Mouse (Mus musculus) inflammation-experienced regulatory T-cells, adult 6 months (primary cell): ENCODE data around the gene Ube2r2. TPM values are rescaled to one million over a fixed set of nuclear protein-coding genes. Genes with fewer than 3 reads are reported as not detected.

Experiments
- ATAC-seq: one replicate; pipeline ENCODE4 v1.8.0; 2017
- polyA plus RNA-seq, 3 experiments: library from polyadenylated mRNA; unstranded; fragments of 100-300 nt; shearing (Covaris generic); gene quantifications; one replicate each; pipeline ENCODE4 v1.2.1; 2017

The Ube2r2 gene
- polyA plus RNA-seq, 3 experiments from 2014 or later, result 23.6 to 28.6 (median 25.6) TPM

DNA sequence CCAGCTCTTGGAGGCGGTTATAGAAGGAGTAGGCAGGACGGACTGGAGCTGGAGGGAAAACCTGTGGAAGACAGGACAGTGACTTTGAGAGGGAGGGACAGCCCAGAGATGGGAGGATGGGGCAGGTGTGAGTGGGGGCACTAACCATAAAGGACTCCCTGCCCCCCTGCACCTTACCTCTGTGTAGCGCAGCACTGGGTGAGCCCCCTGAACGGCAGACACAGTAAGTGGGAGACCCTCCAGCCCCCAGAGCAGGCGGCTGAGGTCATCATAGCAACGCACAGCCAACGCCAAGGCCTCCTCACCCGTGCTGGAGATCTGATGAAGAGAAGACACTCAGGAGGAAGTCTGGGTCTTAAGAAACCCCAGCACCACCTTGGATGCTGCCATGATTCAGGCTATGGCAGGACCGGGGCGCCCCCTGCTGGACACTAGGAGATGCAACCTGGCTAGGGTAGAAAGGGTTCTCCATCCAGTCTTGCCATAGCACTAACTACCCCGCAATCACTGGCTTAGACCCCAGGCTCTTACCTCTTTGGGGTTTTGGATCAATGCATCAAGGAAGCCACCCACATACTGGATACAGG, 16.7 kb upstream of the Ube2r2 start:
- peak; percentile 54 for ATAC-seq

- ATAC-seq, result peak; percentile 100
Measured at GRCm38 (mm10) chr4:41124180-41124951, 11.2 kb upstream of the Ube2r2 start, which contains the start of gene Nol6. Gene Nol6, minus strand, starts transcription at chr4:41124455.

DNA sequence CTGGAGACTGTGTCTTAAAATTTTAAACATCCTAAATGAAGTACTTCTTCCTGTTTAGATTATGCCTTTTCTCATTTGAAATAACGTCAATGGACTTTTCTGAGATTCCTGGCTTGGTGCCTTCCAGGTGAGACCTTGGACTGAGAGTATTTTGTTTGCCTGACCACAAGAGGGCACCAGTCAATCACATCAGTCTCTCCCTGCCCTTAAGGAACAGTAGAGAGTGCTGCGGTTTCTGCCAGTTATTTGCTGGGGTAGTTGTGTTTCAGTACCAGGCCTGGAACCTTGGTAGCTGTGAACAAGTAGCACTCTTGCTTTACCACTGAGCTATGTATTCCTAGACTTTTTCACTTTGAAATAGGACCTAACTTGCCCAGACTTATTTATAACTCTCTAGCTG, 6.1 kb upstream of the Ube2r2 start:
- peak; percentile 86 for ATAC-seq

DNA sequence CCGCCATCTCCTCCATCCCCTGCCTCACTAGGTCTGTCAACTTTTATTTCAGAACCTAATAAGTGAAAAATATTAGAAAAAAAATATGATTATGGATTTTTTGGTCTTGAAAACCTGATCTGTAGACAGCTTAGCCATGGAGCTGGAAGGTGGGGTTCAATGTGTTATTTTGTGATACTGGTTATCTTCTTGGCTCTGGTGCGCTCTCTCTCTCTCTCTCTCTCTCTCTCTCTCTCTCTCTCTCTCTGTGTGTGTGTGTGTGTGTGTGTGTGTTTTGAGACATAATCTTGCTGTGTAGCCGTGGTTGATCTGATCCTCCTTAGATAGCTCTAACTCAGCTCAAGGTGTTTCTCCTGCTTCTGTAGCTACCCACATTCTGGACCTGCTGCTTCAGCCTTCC, 5.7 kb upstream of the Ube2r2 start:
- ATAC-seq, result no peak

- no peak for ATAC-seq
Measured at GRCm38 (mm10) chr4:41132471-41132870, 3.1 kb upstream of the Ube2r2 start.

GRCm38 (mm10) chr4:41133529-41134291, 1.8 kb upstream of the Ube2r2 start:
- no peak for ATAC-seq

GRCm38 (mm10) chr4:41134935-41135710, 420 bp upstream of the Ube2r2 start:
- ATAC-seq, result peak; percentile 53

DNA sequence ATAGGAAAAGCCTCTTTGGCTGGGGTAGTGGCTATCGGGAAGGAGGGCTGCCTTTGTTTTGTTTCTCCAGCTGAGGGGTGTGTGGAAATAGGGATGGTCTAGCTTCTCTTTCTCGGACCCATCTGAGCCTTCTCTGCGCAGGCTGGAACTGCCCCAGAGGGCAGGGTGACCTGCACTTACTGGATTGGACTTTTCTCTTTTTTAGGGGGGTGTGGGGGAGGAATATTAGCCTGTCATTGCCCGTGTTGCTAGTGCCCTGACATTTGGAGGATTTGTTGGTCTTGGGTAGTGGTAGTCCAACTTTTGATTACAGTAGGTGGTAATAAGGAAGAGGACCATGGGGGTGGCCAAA, 887 bp downstream of the Ube2r2 start:
- ATAC-seq, result no peak

DNA sequence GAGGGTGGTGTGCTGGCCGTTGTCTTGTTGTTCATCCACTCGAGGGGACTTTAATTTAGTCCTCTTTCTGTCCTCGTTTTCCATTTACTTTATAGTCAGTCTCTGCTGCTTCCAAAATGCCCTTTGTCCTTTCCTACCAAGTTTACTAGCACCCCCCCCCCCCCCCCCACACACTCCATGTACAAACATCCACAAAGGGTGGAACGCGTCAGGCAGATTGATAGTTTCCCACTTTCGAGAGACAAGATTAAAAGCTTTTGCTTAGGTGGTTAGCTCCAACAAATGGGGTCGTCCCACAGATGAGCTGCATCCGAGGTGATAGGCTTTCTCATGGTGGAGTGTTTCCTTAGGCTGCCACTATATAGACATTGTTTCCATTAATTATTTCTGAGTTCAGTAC, 1.3 kb downstream of the Ube2r2 start:
- no peak for ATAC-seq

GRCm38 (mm10) chr4:41140174-41140875, 4.8 kb downstream of the Ube2r2 start:
- no peak for ATAC-seq

DNA sequence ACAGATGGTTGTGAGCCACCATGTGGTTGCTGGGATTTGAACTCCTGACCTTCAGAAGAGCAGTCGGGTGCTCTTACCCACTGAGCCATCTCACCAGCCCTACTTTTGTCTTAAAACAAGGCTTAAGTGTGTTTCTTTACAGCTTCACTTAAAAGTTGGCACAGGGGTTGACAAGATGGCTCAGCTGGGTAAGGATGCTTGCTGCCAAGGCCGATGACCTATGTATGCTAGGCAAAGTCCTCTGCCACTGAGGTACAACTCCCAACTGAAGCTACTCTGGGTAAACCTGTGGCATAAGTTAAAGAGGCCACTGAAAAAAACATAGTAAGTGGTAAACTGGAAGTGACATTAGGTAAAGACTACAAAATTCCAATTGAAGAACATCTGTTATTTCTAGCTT, 7.1 kb downstream of the Ube2r2 start:
- no peak for ATAC-seq

GRCm38 (mm10) chr4:41149891-41150290, 14.3 kb downstream of the Ube2r2 start:
- no peak for ATAC-seq

DNA sequence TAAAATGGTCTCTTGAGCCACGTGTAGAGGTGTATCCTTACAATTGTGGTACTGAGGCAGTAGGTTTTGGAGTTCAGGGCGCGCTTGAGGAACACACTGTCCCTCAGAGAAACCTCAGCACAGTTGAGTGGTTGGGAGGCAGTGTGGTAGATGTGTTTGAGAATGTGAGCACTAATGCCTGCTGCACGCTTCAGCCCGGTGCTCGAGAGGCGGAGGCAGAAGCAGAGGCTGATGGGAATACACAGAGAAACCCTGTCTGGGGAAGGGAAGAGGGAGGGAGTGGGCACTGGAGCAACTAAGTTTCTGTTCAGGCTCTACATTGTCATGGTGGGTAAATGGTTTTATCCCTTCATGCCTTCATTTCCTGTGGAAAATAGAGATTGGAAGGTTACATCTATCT, 15.6 kb downstream of the Ube2r2 start:
- no peak for ATAC-seq

- no peak for ATAC-seq
Measured at GRCm38 (mm10) chr4:41153146-41153545, 17.6 kb downstream of the Ube2r2 start.

DNA sequence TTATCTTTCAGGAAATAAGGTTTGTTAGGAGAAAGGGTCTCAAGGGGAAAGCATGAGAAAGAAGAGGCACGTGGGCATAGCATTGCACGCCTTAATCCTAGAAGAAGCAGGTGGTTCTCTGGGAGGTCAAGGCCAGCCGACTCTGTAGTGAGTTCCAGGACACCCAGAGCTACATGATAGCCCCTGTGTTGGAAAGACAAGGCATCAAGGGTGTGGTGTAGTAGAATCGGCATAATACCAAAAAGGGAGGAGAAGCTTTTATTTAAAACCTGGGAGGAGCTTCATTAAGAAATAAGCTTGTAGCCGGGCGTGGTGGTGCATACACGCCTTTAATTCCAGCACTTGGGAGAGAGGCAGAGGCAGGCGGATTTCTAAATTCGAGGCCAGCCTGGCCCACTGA, 21.4 kb downstream of the Ube2r2 start:
- ATAC-seq, result no peak

- no peak for ATAC-seq
Measured at GRCm38 (mm10) chr4:41158251-41158650, 22.7 kb downstream of the Ube2r2 start.

DNA sequence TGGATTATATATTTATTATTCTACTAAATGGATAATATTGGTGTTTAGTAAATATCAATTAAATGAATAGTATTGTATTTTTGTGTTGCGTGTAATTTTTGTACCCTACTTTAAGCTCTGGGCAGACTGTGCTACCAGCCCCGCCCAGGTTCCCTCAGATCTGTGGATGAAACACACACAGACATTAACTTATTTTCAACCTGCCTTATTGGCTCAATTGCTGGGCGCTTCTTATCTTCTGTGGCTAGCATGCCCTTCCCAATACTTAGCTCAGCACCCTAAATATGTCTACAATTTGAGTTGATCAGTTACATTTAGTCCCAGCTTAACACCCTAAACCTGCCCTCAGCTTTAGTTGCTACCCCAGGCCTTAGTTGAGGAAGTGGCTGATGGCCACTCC, 25.7 kb downstream of the Ube2r2 start:
- ATAC-seq, result no peak

- ATAC-seq, result no peak
Measured at GRCm38 (mm10) chr4:41164974-41165373, 29.4 kb downstream of the Ube2r2 start.

GRCm38 (mm10) chr4:41165693-41166475, 30.3 kb downstream of the Ube2r2 start:
- ATAC-seq, result no peak

DNA sequence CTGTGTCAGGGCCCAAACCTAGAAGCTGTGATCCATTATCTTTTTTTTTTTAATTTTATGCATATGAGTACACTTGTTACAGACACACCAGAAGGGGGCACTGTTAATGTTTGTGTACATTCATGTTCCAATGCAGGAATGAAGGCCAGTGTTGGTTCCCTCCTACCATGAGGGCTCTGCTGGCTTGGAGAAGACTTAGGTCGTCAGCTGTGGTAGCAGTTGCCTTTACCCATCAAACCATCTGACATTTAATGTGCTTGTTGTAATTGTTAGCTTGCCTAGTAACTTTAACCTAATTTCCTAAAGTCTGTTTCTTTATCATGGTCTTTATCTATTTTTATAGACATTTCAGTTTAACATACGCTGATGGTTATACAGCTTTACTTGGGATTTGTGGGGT, 35.4 kb downstream of the Ube2r2 start:
- ATAC-seq, result no peak

DNA sequence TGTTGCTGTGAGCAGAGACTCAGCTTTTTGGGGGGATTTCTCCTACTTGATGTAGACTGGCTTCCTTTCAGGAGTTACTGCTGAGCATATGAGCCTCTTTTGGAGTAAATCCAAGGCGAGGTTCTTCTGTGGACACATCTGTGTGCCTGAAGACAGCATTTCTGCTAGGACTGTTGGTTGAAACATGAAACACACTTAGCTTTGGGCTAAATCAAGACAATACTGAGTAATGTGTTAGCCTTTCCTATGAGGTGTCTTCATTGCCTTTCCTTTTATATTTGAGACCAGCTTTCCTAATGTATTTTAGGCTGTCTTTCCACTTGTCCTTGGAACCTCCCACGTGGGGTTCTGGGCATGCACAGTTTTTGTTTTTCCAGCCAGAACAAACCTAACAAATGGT, 39.1 kb downstream of the Ube2r2 start:
- ATAC-seq, result no peak
